Mouse (Mus musculus): ENCODE results near the gene Ctsz.

DNA sequence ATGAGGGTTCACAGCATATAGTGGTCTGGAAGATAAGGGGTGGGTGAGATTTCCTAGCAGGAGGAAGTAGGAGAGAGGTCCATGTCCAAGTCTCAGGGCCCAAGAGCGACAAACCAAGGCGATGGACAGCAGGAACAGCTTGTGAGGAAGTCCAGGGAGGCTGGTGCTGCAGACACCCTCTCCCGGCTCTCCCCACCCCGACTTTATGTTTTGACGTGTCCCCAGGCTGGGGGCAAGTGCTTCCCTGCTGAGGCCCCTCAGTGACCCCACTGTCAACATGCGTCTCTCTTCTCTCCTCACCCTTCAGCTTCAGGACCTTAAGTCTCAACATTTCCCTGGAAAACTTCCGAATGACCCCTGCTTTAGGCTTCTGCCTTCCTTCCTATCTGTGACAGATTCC, 25.7 kb downstream of the Ctsz start:
- TF ChIP-seq FLI1 (IDR thresholded peaks at IDR 0.05; ENCODE audit: low read length), result no peak
- TF ChIP-seq GATA1 (IDR thresholded peaks at IDR 0.05; ENCODE audit: borderline replicate concordance, low read length), result no peak

Measured in megakaryocyte, embryonic 14.5 days (primary cell).